Mouse (Mus musculus) CD4-positive, CD25-positive, alpha-beta regulatory T cell, adult 4 months (primary cell): ENCODE data around the gene Dnm1. TPM values are rescaled to one million over a fixed set of nuclear protein-coding genes. Genes with fewer than 3 reads are reported as not detected.

ENCODE experiments used
- ATAC-seq: one replicate; pipeline ENCODE4 v1.8.0; 2017
- polyA plus RNA-seq, 2 experiments: library from polyadenylated mRNA; unstranded; fragments of 100-300 nt; shearing (Covaris generic); gene quantifications; one replicate each; pipeline ENCODE4 v1.2.1; 2017

The Dnm1 gene
- polyA plus RNA-seq, 2 experiments from 2014 or later, result not detected

DNA sequence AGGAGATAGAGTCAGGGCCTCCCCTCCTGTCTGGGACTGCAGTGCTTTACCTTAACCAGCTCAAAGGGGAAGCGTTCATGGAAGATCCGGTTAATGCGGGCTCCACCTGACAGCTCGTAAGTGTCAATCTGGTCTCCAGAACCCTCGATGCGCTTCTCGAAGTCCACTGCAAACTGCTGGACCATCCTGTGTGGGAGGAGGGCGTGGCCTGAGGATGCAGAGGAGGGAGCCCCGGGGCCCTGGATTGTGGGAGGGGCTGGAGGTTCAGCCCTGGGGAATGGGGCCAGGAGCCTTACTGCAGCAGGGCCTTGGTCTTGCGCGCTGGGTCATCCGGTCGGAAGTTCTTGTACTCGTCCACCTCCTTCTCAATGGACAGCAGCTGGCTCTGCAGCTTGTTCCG, 17.2 kb downstream of the Dnm1 start:
- ATAC-seq, result no peak

GRCm38 (mm10) chr2:32332159-32332558, 21.0 kb downstream of the Dnm1 start:
- ATAC-seq, result no peak

- no peak for ATAC-seq
Measured at GRCm38 (mm10) chr2:32329531-32329930, 23.6 kb downstream of the Dnm1 start.

GRCm38 (mm10) chr2:32328911-32329460, 24.2 kb downstream of the Dnm1 start:
- ATAC-seq, result no peak

DNA sequence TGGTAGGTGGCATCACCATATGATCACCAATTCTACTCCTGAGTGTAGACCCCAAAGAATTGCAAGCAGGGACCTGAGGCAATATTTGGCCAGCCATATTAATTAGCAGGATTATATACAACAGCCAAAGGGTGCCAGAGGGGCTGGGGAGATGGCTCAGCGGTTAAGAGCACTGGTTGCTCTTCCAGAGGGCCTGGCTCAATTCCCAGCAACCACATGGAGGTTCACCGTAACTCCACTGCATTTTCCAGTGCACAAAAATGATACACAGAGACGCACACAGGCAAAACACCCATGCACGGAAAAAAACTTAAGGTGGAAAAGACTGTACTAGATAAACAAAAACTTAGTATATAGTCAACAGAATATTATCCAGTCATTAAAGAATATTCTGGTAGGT, 25.9 kb downstream of the Dnm1 start:
- ATAC-seq, result no peak

GRCm38 (mm10) chr2:32325342-32325741, 27.8 kb downstream of the Dnm1 start:
- ATAC-seq, result no peak

GRCm38 (mm10) chr2:32324322-32324721, 28.8 kb downstream of the Dnm1 start:
- ATAC-seq, result no peak

- no peak for ATAC-seq
Measured at GRCm38 (mm10) chr2:32322754-32323741, 30.1 kb downstream of the Dnm1 start.

DNA sequence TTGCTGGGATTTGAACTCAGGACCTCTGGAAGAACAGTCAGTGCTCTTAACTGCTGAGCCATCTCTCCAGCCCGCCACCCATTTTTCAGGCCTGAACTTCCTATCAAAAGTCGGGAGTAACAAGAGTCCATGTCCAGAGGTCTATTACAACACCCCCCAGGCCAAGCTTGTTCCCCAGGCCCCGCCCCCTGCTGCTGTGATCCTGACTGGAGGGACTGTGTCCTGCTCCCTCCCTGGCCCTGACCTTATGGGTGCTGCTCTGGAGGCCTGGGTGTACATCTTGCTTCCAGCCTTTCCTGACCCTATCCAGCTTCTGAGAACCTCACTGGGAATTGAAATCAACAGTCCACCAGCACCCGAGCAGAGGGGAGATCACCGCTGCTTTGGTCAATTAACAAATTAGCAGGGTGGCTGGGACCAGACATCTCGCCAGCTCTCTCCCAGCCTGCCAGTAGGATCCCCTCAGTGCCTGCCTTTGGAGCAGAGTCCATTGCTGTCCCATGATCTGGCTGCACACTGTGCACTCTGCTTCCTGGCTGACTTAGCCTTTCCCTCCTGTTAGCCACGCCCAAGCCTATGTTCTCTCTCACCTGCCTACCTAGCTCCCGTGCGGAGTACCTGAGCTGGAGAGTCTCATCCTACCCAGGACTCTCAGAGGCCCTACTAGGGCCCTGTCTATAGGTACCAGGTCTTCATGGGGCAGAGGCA, 31.4 kb downstream of the Dnm1 start:
- no peak for ATAC-seq

- no peak for ATAC-seq
Measured at GRCm38 (mm10) chr2:32320721-32321120, 32.4 kb downstream of the Dnm1 start.

GRCm38 (mm10) chr2:32319586-32320580, 33.3 kb downstream of the Dnm1 start:
- ATAC-seq, result no peak

- ATAC-seq, result no peak
Measured at GRCm38 (mm10) chr2:32318709-32319585, 34.2 kb downstream of the Dnm1 start.

- ATAC-seq, result no peak
Measured at GRCm38 (mm10) chr2:32317791-32318417, 35.2 kb downstream of the Dnm1 start.

DNA sequence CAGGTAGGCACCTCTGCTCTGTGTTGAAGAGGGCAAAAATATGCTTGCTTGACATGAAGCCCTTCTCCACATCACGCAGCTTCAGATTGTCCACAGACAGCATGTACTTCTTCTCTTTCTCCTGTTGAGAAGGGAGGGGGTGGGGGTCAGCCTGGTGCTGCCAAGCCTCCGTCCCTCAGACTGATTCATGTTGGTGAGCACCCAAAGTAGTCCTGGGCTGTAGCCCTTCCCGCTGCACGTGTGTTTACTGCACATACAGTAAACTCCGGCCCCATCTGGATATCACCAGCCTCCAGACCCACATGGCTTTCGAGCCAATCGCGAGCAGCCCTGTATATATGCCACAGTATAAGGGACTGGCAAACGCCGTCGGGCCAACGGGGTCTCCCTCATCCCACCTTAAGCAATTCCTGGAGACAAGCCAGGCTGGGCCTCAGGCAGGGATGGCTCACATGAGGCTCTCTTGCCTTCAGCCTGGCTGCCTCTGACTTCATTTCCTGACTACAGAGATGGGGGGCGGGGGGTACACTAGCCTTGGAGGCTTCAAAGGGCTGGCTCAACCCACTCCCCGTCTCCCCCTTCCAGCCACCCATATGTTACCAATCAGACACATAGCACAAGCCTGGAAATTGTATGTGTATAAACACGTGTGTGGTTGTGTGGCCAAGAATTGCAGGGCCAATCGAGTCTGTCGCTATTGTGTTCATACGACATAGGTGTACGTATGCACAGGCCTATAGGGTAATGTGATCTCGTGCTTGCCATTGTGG, 36.1 kb downstream of the Dnm1 start:
- ATAC-seq, result no peak

DNA sequence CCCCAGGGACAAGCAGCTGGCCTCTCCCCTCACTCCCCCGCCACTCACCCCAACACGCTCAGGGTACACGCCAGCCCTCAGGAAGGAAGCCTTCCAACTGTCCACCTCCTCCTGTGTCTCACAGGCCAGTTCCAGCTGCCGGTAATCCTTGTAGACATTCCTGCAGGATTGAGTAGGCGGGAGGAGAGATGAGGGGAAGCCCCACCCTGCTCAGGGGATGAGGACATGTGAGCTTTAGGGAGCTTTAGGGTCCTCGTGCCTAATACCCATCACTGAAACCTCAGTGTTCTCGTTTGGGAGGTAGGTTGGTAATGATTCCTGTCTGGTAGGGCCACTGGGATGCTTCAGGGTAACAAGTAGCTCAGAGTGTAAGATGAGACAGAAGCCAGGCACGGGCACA, 37.4 kb downstream of the Dnm1 start:
- no peak for ATAC-seq

DNA sequence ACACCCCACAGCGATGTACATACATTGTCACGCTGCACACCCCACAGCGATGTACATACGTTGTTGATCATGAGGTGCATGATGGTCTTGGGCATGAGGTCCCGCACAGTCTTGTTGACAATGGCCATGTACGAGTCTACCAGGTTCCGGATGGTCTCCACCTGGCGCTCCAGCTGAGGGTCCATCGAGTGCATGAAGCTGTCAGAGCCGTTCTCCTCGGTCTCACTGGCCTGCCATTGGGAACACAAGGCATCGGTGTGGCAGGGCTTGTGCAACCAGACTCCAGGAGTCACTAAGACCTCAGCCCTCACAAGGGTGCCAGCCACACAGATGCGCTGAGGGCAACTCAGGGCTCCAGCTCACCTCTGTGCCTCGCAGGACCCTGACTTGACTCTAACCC, 38.3 kb downstream of the Dnm1 start:
- no peak for ATAC-seq

DNA sequence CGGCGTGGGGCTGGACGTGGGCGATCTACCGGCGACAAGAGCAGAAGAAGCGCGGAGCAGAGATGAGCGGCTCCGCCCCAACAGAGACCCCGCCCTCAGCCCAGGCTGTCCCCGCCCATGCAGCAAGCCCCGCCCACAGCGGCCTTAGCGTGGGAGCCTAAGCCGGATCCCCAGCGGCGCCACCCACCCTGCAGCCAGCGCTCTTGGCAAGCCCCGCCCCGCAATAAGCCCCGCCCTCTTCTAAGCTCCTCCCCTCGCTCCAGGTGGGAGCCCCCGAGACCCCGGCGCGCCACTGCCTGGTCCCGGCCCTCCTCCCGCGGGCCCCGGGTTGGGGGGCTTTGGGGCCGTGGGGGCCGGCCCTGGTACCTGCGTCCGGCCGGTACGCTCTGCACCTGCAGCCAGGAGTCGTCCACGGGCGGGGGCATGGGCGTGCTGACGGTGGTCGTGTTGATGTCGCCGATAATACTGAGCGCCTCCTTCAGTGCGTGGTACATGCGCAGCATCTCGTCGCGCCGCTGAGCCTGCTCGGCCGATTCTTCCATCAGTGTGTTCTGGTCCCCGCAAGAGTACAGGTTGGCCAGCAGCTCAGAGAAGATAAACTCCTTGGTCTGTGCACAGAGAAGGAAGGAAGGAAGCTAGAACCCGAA, 40.7 kb downstream of the Dnm1 start:
- peak; percentile 85 for ATAC-seq

GRCm38 (mm10) chr2:32311443-32312317, 41.5 kb downstream of the Dnm1 start:
- no peak for ATAC-seq
